Mouse (Mus musculus) right cerebral cortex, adult 18-20 months (tissue): ENCODE data around the gene Prpf18.
A peak's percentile ranks its signal among the peaks of the same experiment; 100 is the strongest.
"Not testable (repeated sequence)": the region's sequence is repeated elsewhere in the genome, so short reads cannot be mapped to it uniquely, and the experiment has no call there.

Experiments used
- DNase-seq: peaks from one replicate; pipeline ENCODE4 v3.0.0; 2022; ENCODE audit warnings: mixed read lengths

The Prpf18 gene

DNA sequence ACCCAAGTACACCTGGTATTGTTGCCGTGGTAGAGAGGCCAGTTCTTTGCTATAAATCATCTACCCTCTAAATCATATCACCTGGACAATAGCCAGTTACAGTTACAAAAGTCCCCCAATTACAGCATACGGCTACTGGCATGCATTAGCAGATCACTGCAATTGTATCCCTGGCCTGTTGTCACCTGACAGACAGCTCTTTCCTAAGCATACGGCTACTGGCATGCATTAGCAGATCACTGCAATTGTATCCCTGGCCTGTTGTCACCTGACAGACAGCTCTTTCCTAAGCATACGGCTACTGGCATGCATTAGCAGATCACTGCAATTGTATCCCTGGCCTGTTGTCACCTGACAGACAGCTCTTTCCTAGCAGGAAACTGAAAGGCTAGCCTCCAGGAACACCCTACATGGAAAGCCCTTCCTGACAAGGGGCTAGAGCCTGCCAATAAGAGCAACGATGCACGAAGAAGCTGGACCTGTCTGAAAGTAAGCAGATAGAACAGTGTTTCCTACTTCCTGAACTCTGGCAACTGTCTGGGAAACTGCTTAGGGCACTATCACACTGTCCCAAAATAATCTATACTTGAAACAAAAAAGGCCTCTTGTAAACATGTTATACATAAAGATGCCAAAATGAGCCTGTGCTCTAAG is 37.5 kb downstream of the Prpf18 start:
- not testable (repeated sequence) for DNase-seq

DNA sequence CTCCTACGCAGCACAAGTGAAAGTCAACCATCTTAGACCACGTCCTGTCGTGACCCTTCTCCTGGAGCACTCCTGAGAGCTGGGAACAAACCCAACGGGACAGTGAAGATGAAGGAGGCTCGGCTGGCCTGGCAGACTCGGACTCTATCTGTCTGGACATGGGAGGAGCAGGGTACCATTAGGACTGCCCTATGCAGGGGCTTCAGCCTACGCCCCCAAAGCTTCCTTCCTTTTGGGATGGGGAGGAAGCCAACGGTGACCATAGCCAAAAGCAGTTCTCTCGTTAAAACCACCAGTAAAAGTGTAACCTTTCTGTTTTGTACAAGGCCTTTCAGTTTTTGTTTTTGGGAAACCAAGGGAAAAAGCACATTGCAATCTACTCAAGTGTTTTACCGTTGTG is 40.2 kb downstream of the Prpf18 start:
- no peak for DNase-seq

DNA sequence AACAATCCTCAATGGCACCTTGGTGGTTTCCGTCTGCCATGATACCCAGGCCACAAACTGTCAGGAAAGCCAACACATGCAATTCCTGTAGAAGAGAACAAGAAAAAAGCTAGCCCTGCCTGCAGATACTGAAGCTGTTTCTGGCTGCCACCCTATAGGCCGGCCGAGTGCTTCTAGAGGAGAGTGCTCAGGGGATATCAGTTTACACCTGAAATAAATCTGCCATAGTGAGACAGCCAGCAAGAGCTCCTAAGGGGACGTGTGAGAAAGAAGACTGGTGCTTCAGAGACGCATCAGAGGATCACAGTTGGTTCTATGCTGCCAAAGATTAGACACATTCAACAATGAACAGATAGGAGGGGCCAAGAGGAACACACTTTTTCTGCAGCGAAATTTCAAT is 40.6 kb downstream of the Prpf18 start:
- no peak for DNase-seq

DNA sequence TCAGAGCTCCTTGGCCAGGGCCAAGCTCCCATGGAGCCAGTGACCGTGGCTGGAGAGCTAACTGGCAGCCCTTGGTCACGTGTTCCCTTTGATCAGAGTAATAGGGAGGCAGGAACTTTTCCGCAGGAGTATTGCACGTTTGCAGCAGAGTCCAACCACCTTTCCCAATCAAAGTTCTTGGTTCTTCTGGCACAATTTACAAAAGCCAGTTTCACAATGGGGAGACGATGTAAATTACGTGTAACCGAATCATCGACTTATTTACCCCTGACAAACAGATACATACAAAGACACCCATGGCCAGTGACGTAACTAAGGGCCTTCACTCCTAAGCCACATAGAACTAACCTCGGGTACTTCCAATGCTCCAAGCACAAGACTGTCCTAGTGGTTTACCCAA is 42.5 kb downstream of the Prpf18 start:
- no peak for DNase-seq

DNA sequence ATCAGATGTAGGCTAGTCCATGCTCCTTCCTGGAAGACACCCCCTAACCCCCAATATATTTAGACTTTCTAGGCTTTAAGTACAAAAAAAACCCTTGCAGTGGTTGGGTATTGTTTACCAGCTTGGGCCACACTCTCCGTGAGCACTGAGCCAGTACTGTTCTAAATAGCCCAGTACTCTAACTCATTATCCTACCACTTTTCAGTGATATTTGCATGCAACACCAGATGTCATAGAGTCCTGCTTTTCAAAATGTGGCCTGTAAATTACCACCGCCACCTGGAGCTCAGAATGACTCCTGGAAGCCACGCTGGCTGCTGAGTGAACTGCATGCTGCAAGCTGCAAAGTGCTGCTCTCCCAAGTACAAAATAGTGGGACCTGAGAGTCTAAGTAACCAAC is 43.7 kb downstream of the Prpf18 start:
- no peak for DNase-seq

DNA sequence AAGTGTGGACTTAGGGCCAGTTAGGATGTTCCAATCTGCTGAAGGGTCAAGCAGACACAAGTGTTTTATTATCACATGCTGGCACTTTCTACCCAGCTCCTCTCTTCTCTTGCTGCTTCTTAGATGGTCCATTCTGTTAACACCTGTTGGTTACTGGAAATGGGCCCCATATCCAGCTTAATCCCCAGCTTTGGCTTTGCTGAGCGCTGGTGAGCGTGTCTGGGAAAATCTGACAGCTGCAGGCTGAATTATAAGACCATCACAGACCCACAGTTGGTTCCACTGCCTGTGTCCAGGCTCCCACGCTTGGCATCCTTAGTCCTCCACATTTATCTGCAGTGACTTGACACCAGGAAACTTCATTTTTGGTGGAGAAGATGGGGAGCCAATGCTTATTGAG is 45.4 kb downstream of the Prpf18 start:
- DNase-seq, result no peak

DNA sequence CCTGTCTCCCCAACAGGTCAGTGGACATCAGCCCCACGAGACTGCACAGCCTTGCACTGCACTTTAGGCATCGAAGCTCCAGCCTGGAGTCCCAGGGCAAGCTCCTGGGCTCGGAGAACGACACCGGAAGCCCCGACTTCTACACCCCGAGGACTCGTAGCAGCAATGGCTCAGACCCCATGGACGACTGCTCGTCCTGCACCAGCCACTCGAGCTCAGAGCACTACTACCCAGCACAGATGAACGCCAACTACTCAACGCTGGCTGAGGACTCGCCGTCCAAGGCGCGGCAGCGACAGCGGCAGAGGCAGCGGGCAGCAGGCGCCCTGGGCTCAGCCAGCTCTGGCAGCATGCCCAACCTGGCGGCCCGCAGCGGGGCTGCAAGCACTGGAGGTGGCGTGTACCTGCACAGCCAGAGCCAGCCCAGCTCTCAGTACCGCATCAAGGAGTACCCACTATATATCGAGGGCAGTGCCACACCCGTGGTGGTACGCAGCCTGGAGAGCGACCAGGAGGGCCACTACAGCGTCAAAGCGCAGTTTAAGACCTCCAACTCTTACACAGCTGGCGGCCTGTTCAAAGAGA is 48.5 kb downstream of the Prpf18 start:
- no peak for DNase-seq

DNA sequence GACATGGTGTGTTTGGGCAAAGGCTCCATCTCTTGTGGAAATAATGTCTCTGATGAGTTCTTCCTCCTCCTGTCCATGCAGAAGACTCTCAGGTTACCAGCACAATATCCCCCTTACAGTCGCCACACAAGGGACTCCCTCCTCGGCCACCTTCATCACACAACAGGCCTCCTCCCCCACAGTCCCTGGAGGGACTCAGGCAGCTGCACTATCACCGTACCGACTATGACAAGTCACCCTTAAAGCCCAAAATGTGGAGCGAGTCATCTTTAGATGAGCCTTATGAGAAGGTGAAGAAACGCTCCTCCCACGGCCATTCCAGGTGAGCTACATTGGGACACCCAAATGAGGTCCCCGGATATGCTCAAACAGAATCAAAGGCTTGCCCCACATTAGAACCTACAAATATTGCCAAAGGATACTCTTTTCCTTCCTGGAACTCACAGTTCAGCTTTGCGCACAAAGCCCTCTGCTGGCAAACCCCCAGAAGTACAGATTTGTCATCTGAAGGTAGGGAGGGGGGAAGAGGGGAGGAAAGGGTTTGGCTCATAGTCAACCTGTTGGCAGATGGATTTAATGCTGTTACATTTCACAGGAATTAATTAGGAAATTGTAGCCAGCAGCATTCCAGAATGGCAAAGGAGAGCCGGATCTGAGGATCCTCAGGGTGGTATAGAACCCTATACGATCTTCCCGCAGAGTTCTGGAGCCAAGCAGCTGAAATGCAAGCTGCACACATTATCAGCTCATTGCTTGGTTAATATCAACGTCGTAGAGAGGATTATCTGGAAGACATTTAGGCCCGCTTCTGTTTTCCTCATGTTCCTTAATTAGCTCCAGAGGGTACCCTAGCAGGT is 50.7 kb downstream of the Prpf18 start:
- DNase-seq, result peak; percentile 68

DNA sequence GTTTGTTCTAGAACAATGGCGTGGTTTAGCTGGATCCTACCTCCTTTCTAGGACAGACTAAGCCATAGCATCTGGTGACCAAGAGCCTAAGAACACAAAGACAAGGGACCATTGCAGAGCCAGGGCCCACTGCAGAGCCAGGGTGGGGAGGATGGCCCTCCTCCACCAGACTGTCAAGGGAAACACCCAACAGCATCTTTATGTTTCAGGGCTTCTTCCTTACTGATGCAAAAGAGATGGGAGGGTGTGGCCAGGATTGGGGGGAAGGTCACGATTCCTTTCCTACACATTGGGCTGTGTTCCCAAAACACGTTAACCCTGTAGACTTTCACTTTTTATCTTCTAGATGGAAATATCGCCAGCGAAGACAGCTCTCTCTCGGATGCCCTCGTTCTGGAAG is 54.9 kb downstream of the Prpf18 start:
- DNase-seq, result no peak

DNA sequence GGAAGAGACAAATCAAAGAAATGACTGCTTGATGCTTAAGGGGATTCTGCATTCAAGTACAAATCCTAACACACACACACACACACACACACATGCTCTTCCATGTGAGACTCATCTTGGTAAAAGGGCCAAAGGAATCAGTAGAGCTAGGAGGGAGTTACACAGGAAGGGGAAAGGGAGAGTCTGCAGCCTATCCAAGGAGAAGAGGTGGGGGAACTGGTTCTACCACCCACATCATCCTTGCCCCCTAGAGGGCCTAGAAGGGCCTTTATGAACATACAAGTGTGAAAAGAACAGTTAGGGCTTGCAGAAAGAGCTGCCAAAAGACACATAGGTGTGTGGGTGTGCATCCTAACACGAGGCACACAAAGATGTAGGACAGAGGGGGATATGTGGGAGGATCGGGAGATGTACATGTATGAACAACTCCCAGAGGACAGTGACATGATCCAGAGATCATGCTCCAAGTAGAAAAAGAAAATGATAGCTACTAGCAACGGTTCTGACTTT is 58.0 kb downstream of the Prpf18 start:
- DNase-seq, result no peak

DNA sequence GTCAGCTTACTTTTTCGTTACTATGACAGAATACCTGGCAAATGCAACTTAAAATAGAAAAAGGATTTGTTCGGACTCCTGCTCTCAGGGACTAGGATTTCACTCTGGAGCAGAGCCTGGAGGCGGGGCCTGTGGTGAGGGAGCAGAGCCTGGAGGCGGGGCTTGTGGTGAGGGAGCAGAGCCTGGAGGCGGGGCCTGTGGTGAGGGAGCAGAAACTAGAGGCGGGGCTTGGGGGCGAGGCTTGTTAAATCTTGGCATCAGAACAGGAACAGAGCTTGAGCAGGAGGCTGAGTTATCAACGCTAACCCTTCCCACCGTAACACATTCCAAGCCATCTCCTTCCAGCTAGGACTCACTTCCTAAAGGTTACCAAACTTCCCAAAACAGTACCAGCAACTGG is 58.5 kb downstream of the Prpf18 start:
- no peak for DNase-seq

DNA sequence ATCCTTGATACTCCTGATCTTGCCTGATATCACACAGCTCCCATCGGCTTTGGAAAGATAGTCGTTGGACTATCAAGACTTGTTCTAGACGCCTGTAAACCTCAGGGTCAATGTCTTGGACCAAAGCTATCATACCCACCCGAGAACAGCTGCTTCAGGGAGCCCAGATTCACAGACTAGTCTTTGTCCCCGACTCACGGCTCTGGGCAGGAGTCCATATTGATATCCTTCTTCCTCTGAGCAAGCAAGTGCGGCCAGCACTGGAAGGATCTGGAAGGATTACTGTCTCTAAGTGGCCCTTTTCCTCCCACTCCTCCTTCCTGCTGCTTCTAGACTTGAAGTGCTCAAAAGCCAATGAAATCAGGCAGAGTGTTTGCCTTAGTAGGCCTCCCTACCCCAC is 59.2 kb downstream of the Prpf18 start:
- no peak for DNase-seq

DNA sequence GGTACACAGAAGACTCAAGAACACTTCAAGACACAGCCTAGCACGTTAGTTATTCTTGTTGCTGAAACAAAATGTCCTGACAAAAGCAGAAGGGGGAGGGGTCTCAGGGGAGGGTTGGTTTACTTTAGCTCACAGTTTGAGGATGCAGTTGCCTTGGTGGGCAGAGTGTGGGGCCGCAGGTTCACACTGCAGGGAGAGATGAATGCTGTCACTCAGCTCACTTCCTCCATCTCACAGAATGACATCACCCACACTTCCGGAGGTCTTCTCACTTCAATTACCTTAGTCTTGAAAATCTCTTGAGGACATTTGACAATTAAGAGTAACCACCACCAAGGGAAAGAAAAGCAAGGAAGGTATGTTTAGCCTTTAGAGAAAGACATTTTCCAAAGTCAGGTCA is 60.3 kb downstream of the Prpf18 start:
- no peak for DNase-seq

DNA sequence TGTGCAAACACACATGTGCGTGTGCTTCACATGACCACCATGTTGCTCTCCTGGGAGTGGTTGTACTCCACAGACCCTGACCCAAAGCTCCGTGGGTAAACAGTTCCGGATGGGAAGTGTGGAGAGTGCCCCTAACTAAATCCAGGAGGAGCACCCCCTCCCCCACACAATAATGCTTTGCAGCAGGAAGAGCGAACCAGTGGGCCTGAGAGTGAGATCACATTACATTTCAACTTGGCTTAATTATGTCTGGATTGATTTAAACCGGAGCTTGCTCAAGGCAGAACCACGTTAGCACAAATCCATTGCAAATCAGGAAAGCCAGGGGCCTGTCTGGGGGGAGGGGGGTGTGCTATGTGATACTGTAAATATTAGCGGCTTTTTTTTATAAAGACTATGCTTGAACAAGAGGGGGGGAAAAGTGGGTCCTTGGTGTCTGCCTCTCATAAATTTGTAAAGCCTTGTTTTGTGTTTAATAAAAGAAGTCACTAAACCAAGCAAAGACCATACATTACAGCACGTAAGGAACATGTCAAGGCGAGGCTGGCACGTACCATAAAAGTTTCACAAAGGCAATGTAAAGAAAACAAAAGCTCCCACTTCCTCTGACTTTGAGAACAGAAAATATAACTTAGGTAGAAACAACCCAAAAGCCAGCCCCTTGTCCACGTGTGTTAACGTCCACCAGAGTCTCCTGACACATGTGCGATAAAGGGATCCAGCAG is 64.1 kb downstream of the Prpf18 start:
- no peak for DNase-seq

DNA sequence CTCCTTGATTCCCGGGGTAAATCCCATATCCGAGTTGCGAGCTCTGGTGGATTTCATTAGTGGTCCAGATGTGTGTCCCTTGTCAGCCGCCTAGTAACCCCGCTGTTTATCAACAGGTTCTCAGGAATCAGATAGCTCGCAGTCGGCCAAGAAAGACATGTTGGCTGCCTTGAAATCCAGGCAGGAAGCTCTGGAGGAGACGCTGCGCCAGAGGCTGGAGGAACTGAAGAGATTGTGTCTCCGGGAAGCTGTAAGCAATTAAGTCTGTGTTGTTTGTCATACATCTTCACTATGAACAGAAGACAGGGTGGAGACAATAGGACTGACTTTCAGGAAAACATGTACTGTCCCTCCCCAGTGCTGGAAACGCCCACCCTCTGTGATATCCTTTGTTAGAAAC is 65.7 kb downstream of the Prpf18 start:
- no peak for DNase-seq

DNA sequence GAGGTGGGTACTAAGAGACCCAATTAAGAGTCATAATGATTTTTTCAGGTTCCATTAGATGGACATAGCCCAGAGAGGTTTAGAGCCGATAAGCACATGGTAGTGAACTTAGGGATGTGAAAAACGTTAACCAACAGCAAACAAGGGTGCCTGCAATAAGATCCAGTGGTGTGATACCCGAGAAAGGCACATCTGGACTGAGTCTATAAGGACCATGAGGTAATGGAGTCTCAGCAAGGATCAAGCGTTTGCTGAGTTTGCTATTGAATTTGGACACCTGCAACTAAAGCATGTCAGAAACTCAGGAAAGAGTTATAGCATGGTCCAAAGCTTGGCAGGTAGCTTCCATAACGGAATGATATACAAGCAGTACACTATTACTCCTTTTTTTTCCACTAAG is 67.7 kb downstream of the Prpf18 start:
- no peak for DNase-seq

DNA sequence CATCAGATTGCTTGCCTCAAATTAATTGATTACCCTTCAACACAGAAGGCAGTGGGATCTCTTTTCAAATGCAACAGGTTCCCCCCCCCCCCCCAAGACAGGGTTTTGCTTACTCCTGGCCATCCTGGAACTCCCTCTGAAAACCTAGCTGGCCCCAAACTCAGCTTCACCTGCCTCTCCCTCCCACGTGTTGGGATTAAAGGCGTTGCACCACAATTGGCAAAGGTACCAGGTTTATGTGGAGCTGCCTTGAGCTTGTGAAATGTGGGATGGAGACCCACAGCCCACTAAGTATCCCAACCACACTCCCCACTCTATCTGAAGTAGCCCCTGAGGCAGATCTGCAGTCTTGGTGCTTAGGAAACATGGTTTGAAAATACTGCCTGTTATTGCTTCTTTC is 69.0 kb downstream of the Prpf18 start:
- DNase-seq, result no peak

DNA sequence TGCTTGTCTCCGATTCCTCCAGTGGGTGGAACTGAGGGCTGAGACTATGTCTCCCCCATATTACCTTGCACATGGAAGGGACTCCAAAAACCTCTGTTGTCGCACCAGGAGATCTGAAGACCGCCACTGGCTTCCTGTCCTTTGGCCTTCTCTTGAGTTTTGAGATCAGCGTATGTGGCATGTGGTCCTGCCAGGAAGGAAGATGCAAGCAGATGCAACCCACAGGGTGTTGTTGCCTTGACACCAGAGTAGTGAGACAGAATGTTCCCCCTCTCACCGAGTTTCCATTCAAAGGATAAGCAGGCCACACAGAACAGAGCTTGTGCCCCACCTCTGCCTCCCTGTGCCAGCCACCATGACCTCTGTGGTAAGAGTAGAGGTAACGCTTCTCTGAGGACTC is 71.2 kb downstream of the Prpf18 start:
- no peak for DNase-seq

DNA sequence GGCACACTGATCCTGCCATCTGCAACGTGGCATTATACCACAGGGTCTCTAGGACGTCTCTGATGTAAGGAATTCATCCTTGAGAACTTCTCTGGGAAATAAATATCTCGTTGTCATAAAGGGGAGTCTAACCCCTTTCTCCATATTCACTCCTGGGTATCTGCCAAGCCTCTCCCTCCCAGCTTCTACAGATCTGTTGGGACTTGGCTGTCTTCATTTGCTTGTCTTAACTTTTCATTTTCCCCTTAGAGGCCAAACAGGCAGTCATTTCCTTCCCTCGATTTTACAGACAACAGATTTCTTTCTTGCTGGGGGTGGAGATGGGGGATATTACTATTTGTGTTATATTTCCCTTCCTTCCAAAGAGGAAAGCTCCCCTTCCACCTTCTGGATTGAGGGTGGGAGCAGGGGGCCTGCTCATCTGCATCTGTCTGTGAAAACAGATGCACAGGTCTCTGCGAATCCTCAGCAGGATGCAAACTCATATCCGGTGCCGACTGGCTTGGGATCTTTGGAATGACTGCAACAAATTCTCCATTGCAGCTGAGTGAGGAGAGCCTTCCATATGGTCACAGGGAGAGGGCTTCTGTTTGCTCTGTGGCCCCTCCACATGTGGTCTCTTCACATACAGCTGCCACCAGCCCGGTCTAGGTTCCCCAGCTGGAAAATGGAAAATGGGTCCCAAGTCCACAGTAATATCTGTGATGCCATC is 72.4 kb downstream of the Prpf18 start:
- no peak for DNase-seq

DNA sequence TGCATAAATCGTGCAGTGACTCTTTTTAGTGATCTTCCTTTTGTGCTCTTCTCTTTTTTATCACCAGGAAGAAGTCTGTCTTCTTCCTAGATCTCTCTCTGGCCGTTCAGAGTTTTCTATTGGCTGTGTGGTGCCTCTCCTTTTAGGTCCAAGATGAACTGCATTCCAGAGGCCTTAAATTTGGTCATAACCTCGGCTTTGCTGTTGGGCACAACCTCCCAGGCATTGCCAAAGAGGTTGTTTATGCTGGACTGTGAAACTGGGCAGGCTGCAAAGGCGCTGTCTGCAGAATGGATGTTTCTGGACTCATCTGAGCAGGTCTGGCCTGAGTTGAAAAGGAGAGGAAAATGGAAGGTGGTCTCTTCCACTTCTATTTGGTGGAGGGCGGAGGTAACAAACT is 73.6 kb downstream of the Prpf18 start:
- no peak for DNase-seq

DNA sequence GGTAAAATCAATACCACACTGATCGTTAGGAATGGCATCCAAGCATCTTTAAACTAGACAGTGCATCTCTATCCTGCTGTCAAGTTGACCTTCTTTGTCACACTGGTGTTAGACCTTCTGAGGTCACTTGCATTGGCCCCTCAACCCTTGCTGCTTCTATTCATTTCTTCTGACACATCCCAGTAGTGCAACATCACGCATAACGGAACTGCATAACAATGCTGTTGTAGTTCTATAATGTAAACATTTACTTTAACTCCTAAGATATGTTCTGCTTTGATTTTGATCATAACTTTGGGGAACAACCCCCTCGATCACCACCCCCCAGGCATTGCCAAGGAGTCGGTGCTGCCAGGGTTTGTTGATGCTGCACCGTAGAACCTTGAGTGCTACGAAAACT is 75.9 kb downstream of the Prpf18 start:
- DNase-seq, result no peak

DNA sequence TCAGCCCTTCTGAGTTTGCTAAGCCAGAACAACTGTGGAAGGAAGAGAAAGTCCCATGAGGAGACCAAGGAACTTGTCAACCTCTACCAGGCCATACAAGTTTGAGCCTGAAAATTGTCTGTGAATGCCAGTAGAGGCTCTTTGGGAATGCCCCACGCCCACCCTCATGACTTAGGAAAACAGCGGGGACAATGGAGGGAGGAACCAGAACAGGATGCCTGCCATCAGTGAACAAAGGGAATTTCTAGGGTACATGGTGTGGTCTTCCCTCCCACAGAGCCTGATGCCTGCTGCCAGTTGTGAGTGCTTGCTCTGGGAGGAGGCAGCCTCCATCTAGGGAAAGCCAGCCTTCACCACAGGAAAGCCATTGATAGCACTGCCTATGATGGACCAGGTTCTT is 76.8 kb downstream of the Prpf18 start:
- DNase-seq, result no peak

DNA sequence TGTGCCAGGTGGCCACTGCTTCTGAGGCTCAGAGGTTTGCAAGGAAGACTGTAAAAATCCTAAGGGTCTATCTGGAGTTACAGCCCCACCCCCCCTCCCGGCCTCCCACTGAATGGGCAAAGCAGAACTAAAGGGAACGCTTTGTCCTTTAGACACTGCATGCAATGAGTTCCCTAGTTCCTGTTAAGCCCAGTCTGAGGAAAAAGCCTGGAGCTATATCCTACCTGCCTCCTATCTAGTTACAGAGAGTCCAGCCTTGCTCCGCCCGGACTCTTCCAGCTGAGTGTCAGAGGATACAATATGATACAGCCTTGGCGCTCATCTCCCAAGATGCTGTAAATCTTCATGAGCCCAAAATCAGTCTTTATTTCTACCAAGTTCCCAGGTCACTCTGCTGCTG is 77.7 kb downstream of the Prpf18 start:
- no peak for DNase-seq
